Mouse (Mus musculus) splenic B cell, adult 2 months (primary cell): Measurements from ENCODE around the gene Cdh13.
"Not testable (repeated sequence)": the region's sequence is repeated elsewhere in the genome, so short reads cannot be mapped to it uniquely, and the experiment has no call there.

Source experiments
- DNase-seq: peaks from one replicate; pipeline ENCODE4 v3.0.0-alpha.2; 2011; ENCODE audit warnings: low read depth, low spot score
- H3K27me3 ChIP-seq: 2 replicates; pipeline ENCODE4 v1.6.1; 2012; ENCODE audit warnings: mild to moderate bottlenecking, low read length, moderate library complexity, mixed read lengths; ENCODE audit not compliant: control insufficient read depth, poor library complexity, insufficient read depth, severe bottlenecking
- H3K36me3 ChIP-seq: 2 replicates; pipeline ENCODE4 v1.6.1; 2012; ENCODE audit warnings: mild to moderate bottlenecking, low read length, moderate library complexity, mixed read lengths; ENCODE audit not compliant: control insufficient read depth, poor library complexity, insufficient read depth, severe bottlenecking

The Cdh13 gene

DNA sequence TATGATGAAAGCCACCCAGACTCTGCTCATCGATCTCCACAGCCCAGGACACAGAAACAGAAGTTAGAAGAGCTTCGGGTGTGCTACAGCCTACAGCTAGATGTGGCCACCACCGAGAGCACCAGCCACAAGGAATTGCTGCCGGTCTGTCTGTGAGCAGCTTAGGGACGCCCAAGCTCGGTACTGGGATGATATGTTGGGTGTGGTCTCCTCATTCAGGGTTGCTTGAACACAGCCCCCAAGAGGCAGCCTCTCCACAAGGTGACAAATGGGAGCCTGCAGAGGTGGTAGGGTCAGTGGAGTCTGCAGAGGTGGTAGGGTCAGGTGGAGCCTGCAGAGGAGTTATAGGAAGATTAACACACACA lies 1070.1 kb downstream of the Cdh13 start:
- DNase-seq, result no peak
- no peaks in the 10 kb centered on the region; the same call in 1 of the 2 replicates for H3K36me3 ChIP-seq
- no peaks in the 10 kb centered on the region for H3K27me3 ChIP-seq

DNA sequence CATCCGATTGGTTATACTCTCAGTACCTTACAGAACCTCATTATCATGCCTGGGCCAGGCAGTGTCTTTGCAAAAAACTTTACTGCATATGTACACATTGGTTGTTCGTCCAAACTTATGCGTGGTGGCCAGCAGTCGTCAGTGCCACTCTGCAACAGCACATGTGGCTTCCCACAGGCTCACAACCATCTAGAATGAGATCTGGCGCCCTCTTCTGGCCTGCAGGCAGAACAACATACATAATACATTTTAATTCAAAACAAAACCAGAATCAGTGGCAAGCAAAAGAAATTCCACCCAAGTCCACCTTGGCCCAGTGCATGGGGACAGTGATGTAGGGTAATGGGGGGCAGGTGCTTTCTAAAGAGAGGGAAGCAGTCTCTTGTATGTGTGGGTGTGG lies 1073.1 kb downstream of the Cdh13 start:
- H3K36me3 ChIP-seq, H3K27me3 ChIP-seq: not testable (repeated sequence)
- peak; percentile 52 for DNase-seq

DNA sequence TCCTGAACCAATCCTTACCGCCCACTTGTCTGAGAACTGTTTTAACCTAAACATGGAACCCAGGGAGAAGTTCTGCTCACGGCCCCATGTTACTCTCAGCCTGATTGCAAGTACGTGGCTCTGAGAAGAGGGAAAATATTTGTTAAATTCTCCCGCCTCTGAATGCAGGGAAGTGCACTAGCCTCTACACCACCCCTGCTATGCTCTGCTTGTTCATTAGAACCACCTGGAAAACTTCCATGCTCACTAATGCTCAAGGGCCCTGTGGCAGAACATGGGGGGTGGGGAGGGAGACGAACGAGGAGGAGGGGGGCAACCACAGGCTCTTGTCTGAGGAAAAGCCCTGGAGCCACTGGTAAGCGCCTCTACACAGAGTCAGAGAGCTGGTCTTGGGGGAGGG lies 1074.6 kb downstream of the Cdh13 start:
- no peaks in the 10 kb centered on the region for H3K27me3 ChIP-seq
- no peaks in the 10 kb centered on the region for H3K36me3 ChIP-seq
- no peak for DNase-seq

DNA sequence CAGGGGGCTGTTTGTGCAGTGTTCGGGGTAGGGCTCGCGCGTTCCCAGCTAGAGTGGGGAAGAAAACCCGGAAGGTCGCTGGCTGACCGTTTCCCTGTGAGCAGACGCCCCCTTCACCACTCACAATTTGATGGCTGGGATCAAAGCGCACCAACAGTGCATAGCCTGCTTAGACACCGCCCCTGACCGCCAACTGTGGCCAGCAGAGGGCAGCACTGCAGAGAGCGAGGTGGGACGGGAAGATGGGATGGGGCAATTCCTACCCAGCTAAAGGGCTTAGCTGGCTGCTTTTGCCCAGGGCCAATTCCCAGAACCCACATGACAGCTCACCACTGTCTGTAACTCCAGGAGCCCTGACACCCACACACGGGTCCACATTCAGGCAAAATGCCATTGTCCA lies 1075.3 kb downstream of the Cdh13 start:
- Histone ChIP-seq H3K36me3 (no peaks in the 10 kb centered on the region), H3K27me3 (no peaks in the 10 kb centered on the region)
- peak; percentile 53 for DNase-seq

DNA sequence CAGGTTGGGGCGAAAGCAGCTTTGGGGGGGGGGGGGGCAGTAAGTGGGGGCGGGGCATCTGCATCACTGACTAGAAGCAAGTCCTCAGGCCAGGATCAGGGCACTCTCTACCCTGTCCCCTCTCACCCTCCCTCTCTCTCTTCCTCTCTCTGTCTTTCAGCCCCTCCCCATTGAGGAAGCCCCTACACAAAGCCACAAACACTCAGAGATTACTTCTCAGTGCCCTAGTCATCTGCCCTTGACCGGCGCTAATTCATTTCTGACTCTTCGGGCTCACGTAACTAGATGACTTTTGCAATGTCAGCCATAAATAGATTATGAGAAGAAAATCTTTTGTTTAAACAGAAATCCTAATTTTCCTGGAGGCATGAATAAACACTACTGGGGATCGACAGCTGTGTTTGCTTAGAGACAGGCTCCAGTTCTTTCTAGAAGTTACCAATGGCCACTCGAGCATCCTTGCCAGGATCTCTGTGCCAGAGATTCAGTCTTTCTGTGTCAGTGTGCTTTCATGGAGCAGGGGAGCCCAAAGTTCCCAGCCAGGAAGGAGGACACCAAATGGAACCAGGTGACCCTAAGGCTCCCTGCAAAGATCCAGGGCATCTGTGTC lies 1077.3 kb downstream of the Cdh13 start:
- Histone ChIP-seq H3K27me3 (no peaks in the 10 kb centered on the region), H3K36me3 (no peaks in the 10 kb centered on the region)
- DNase-seq, result no peak
